Comparison of ENCODE assay signal across 8 mouse cellular contexts in the genomic region with DNA sequence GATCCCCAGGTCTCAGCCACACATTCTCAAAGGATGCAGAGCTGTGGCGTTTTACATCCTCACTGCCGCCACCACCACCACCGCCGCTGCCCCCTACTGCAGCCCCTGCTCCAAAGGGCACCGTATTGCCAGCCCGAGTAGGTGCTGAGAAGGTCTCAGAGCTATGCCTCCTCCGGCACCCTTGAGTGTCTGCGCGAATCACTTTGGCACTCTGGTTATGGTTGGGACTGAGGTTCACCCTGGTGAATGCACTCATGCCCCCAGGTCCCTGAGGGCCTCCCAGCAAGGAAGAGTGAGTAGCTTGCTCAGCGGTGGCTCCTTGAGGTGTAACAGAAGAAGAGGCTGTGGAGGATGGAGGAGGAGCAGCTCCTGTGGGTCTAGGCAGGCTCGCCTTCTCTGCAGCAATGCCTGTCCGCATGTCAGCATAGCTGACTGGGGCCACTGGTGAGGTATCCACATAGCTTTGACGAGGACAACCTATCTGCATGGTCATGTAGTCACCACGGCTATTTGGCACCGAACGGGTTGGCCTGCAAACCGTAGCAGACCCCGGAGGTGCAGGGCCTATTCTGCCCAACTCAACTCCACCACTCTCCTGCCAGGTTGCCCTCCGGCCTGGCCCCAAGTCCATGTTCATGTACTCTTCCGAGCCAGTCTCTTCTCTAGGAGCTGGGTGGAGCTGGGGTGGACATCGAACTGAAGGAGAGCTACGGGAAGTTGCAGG. TPM values are rescaled to one million over a fixed set of nuclear protein-coding genes. Genes with fewer than 3 reads are reported as not detected.
DNase-seq lines count a peak whose midpoint lies in the region; ATAC-seq and TF ChIP-seq lines count a peak whose summit lies in the region.

No protein-coding gene starts in this region.

- H3K36me3 ChIP-seq in forebrain, postnatal 0 days (ENCODE audit: insufficient read depth), result peaks cover 4% of the 10 kb centered on the region; the same call in 1 of the 2 replicates
- 0 out of 2 replicates have a peak, but pooled peaks cover 4% of the 10 kb centered on the region for H3K36me3 ChIP-seq in hindbrain, embryonic 15.5 days
- no peaks in the 10 kb centered on the region for H3K36me3 ChIP-seq in liver, embryonic 14.5 days (replicated peaks; ENCODE audit: control insufficient read depth, insufficient read depth, low read depth)

- DNase-seq in left cerebral cortex, postnatal 4 days, result peak; percentile 42
- DNase-seq in left cerebral cortex, adult 11 months (ENCODE audit: low spot score), result no peak
- DNase-seq in brain, adult 2 months (ENCODE audit: low read depth, low spot score), result peak; percentile 41
- DNase-seq in forebrain, postnatal 0 days, result no peak
- no peak for DNase-seq in liver, embryonic 14.5 days (ENCODE audit: low read depth in 3 of 3, low spot score in 3 of 3)
- peak; percentile 42 for DNase-seq in testis, postnatal 10 days (ENCODE audit: low spot score)
- no peak for DNase-seq in T-cell, adult 2 months (ENCODE audit: low spot score)

- TF ChIP-seq CTCF in forebrain, postnatal 0 days (IDR thresholded peaks at IDR 0.05; ENCODE audit: low read depth), result no peak
- no peak for TF ChIP-seq CTCF in liver, embryonic 14.5 days (IDR thresholded peaks at IDR 0.05; ENCODE audit: low read depth)

- H3K27ac ChIP-seq in forebrain, postnatal 0 days (ENCODE audit: low read depth, low read length), result 0 out of 2 replicates have a peak overlapping the region, but pooled peaks have one; percentile 54
- no peak overlapping the region; the same call in 1 of the 2 replicates for H3K27ac ChIP-seq in hindbrain, embryonic 15.5 days (replicated peaks)
- no peak overlapping the region for H3K27ac ChIP-seq in liver, embryonic 14.5 days

- no peak for TF ChIP-seq EP300 in liver, embryonic 14.5 days (IDR thresholded peaks at IDR 0.05; ENCODE audit: low read depth)

- H3K27me3 ChIP-seq in forebrain, postnatal 0 days (ENCODE audit: insufficient read depth, low read length), result no peaks in the 10 kb centered on the region
- H3K27me3 ChIP-seq in hindbrain, embryonic 15.5 days, result no peaks in the 10 kb centered on the region
- peaks cover 38% of the 10 kb centered on the region for H3K27me3 ChIP-seq in liver, embryonic 14.5 days (ENCODE audit: control insufficient read depth, insufficient read depth, low read length)

- no peak for ATAC-seq in forebrain, postnatal 0 days
- no peak for ATAC-seq in hindbrain, embryonic 15.5 days (ENCODE audit: low FRiP score, low read depth)
- ATAC-seq in liver, embryonic 14.5 days (ENCODE audit: insufficient read depth), result no peak

- 52% methylated on average over 22 of the region's 22 CpGs for WGBS in forebrain, postnatal 0 days
- 52% methylated on average over 22 of the region's 22 CpGs for WGBS in hindbrain, embryonic 15.5 days
- 63% methylated on average over 22 of the region's 22 CpGs for WGBS in liver, embryonic 14.5 days (ENCODE audit: insufficient replicate concordance)

- peaks cover 27% of the 10 kb centered on the region for H3K4me1 ChIP-seq in forebrain, postnatal 0 days (ENCODE audit: insufficient read depth)
- peaks cover 70% of the 10 kb centered on the region for H3K4me1 ChIP-seq in hindbrain, embryonic 15.5 days (replicated peaks)
- peaks cover 3 to 10% of the 10 kb centered on the region in 2 experiments; a peak in 3 of 4 replicates for H3K4me1 ChIP-seq in liver, embryonic 14.5 days (replicated peaks; ENCODE audit: control insufficient read depth in 2 of 2, insufficient read depth in 2 of 2, low read length in 1 of 2)

- no peaks in the 10 kb centered on the region for H3K9me3 ChIP-seq in forebrain, postnatal 0 days (ENCODE audit: low read length)
- H3K9me3 ChIP-seq in hindbrain, embryonic 15.5 days, result no peaks in the 10 kb centered on the region
- H3K9me3 ChIP-seq in liver, embryonic 14.5 days (ENCODE audit: control insufficient read depth, low read length), result no peaks in the 10 kb centered on the region

- H3K4me2 ChIP-seq in forebrain, postnatal 0 days (ENCODE audit: low read depth), result peak overlapping the region; percentile 83
- H3K4me2 ChIP-seq in hindbrain, embryonic 15.5 days, result peak overlapping the region; percentile 91
- peak overlapping the region; percentile 23 for H3K4me2 ChIP-seq in liver, embryonic 14.5 days (ENCODE audit: low read depth)

- peak overlapping the region; percentile 48 for H3K9ac ChIP-seq in forebrain, postnatal 0 days
- H3K9ac ChIP-seq in hindbrain, embryonic 15.5 days, result peak overlapping the region; percentile 33
- no peak overlapping the region for H3K9ac ChIP-seq in liver, embryonic 14.5 days (replicated peaks)

- peak overlapping the region; percentile 57 for H3K4me3 ChIP-seq in forebrain, postnatal 0 days (ENCODE audit: low read depth, low read length)
- H3K4me3 ChIP-seq in hindbrain, embryonic 15.5 days, result peak overlapping the region; percentile 83
- H3K4me3 ChIP-seq in liver, embryonic 14.5 days (ENCODE audit: insufficient read depth in 1 of 2, low read depth in 2 of 2, low read length in 2 of 2), result peak overlapping the region in 1 of 2 experiments; percentile 20; a peak in 2 of 4 replicates

- intact Hi-C loops in left cerebral cortex, postnatal 4 days (cut with DNase I), result no loop called here

RNA-seq across cellular contexts. Expression of a gene that starts 4.0 kb away (rescaled TPM):
- total RNA-seq in left cerebral cortex, postnatal 4 days (2021), result 10 to 100 TPM; 30.5 to 30.8 TPM
- total RNA-seq in forebrain, postnatal 0 days (2014; rRNA removed), result 32.7 and 45.3 TPM in 2 replicates
- 3.0 and 4.4 TPM in 2 replicates for polyA plus RNA-seq in forebrain, postnatal 0 days (2015; fragmentation: Nextera tagmentation; extraction: Ambion mirVana)
- 9.0 and 9.5 TPM in 2 replicates for polyA plus RNA-seq in hindbrain, embryonic 15.5 days (2015; fragmentation: Nextera tagmentation; extraction: Ambion mirVana)
- 0.93 and 0.94 TPM in 2 replicates for polyA plus RNA-seq in liver, embryonic 14.5 days (2012; rRNA removed)
- 0.61 and 0.66 TPM in 2 replicates for polyA plus RNA-seq in liver, embryonic 14.5 days (2014; fragmentation: Nextera tagmentation; extraction: Ambion mirVana)

RNA-seq across cellular contexts. Expression of a gene that starts 29.0 kb away (rescaled TPM):
- total RNA-seq in left cerebral cortex, postnatal 4 days (2021), result 1 to 10 TPM; 3.7 to 3.8 TPM
- total RNA-seq in forebrain, postnatal 0 days (2014; rRNA removed), result 4.7 and 5.3 TPM in 2 replicates
- polyA plus RNA-seq in forebrain, postnatal 0 days (2015; fragmentation: Nextera tagmentation; extraction: Ambion mirVana), result 1.7 and 2.2 TPM in 2 replicates
- polyA plus RNA-seq in hindbrain, embryonic 15.5 days (2015; fragmentation: Nextera tagmentation; extraction: Ambion mirVana), result 4.0 and 4.1 TPM in 2 replicates
- polyA plus RNA-seq in liver, embryonic 14.5 days (2012; rRNA removed), result 4.7 and 5.8 TPM in 2 replicates
- 4.9 and 5.4 TPM in 2 replicates for polyA plus RNA-seq in liver, embryonic 14.5 days (2014; fragmentation: Nextera tagmentation; extraction: Ambion mirVana)

RNA-seq across cellular contexts. Expression of a gene that starts 54.3 kb away (rescaled TPM):
- not detected for total RNA-seq in left cerebral cortex, postnatal 4 days (2021)
- total RNA-seq in forebrain, postnatal 0 days (2014; rRNA removed), result not detected in 2 replicates
- polyA plus RNA-seq in forebrain, postnatal 0 days (2015; fragmentation: Nextera tagmentation; extraction: Ambion mirVana), result 9.6 and 14.8 TPM in 2 replicates
- polyA plus RNA-seq in hindbrain, embryonic 15.5 days (2015; fragmentation: Nextera tagmentation; extraction: Ambion mirVana), result 28.3 and 28.8 TPM in 2 replicates
- 0.02 TPM in 1 of 2 replicates, not detected in the other for polyA plus RNA-seq in liver, embryonic 14.5 days (2012; rRNA removed)
- polyA plus RNA-seq in liver, embryonic 14.5 days (2014; fragmentation: Nextera tagmentation; extraction: Ambion mirVana), result 2.3 and 2.5 TPM in 2 replicates

Comparison
In these comparisons a context has a peak if more than half of its experiments do, and no peak if none do; other contexts are left out.
1. DNase-seq: peak in left cerebral cortex, postnatal 4 days (single experiment), brain, adult 2 months (single experiment) and testis, postnatal 10 days (single experiment); none in left cerebral cortex, adult 11 months (single experiment), forebrain, postnatal 0 days (single experiment), liver, embryonic 14.5 days (0 of 3) and T-cell, adult 2 months (single experiment).
2. H3K4me2 ChIP-seq: peak in every context shown above with its lines; median percentile 91 in hindbrain, embryonic 15.5 days; 83 in forebrain, postnatal 0 days; 23 in liver, embryonic 14.5 days.